Mouse (Mus musculus) gastrocnemius, adult 18-20 months (tissue): ENCODE results near the gene Grn. TPM values are rescaled to one million over a fixed set of nuclear protein-coding genes. Genes with fewer than 3 reads are reported as not detected.
A peak's percentile ranks its signal among the peaks of the same experiment; 100 is the strongest.

Experiments used
- DNase-seq: peaks from one replicate; pipeline ENCODE4 v3.0.0; 2021; ENCODE audit warnings: low spot score
- total RNA-seq, 2 experiments: library from RNA; stranded (reverse); gene quantifications; 2 replicates each; pipeline ENCODE4 v1.2.3; 2021

Grn gene
- total RNA-seq, 2 experiments from 2014 or later, result 17.1 to 20.7 TPM

DNA sequence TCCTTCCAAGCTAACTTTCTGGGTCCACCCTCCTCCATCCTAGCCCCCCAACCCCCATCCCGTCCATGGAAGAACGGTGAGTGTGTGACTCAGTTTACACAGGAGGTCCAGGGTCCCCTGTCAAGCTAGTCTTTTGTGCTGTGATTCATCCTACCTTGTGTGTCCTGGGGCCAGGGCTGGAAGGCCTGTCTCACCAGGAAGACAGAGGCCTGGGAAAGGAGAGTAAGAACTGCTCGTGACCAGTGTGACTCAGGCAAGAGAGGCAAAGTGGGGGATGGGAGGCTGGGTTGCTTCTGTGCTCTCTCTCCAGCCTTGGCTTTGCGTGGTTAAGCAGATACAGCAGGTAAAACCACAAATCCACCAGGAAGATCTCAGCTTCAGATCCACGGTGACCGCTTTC is 5.4 kb upstream of the Grn start:
- no peak for DNase-seq

GRCm38 (mm10) chr11:102425555-102426316 is 4.4 kb upstream of the Grn start:
- DNase-seq, result no peak

DNA sequence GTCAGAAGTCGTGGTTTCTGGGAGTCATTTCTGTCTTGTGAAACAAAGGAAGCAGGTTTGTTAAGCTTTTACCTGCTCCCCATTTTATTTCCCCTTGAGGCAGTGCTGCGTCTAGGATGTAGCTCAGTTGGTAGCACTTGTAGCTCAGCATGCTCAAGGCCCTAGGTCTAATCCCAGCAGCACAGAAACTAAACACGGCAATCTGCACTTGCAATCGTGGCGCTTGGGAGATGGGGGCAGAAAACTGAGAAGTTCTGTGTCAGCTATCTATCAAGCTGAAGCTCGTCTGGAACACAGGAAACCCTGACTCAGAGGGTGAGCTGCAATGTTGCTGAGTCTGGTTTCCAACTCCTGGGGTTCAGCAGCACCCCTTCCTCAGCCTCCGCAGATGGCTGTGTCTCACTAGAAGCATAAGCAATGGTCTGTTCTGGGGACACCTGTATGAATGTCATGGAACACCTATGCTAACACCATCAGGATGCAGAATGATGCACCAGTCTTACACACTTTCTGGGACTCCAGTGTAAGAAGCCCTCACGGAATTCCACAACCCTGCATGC is 1.1 kb upstream of the Grn start:
- DNase-seq, result no peak

- DNase-seq, result no peak
Measured at GRCm38 (mm10) chr11:102429551-102429950, 564 bp upstream of the Grn start.

GRCm38 (mm10) chr11:102431018-102431645 is 1.0 kb downstream of the Grn start:
- DNase-seq, result peak; percentile 86

DNA sequence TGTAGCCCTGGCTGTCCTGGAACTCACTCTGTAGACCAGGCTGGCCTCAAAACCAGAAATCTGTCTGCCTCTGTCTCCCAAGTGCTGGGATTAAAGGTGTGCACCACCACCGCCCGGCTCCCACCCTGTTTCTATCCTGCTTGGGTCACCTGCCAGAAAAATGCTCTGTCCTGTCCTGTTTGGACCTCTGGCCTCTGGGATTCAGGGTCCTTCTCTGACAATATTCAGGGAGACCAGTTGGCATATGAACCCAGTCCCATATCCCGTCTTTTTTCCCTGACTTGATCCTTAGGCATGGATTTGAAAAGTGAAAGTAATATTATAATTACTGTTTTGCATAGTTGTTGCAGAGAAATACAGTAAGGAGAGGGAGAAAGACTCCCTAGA is 1.6 kb downstream of the Grn start:
- no peak for DNase-seq

DNA sequence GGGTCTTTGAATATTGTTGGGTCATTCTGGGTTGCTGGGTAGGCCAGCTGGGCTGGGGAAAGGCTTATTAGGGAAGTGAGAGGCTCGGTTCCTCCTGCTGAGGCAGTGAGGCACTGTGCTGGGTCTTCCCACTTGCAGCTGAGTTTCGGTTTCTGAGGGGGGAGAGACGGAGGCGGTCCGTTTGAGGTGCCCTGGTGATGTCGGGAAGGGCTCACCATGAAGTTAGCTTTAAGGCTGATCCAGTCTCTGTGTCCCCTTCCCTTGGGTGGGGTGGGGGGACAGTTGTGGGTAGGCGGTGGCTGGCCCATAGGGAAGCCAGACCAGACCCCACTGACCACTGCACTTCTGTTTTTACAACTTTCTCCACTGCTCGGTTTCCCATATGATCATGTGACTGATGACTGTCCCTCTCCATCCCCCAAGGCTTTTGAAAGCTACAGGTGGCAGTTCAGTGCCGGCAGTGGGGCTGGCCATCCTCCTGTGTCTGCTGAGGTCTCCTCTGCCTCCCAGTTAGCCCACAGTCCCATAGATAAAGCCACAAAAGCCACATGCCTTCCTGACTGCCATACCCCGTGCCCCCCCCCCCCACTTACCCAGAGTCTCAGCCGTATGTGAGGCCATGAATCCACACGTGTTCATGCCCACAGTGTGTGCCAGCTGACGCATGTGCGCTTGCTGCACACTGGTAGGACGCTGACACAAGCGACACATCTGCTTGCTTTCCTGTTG is 2.2 kb downstream of the Grn start:
- peak; percentile 39 for DNase-seq

- peak; percentile 92 for DNase-seq
Measured at GRCm38 (mm10) chr11:102432896-102433295, 2.8 kb downstream of the Grn start.

- no peak for DNase-seq
Measured at GRCm38 (mm10) chr11:102433866-102434265, 3.8 kb downstream of the Grn start.

GRCm38 (mm10) chr11:102434406-102434805 is 4.3 kb downstream of the Grn start:
- DNase-seq, result peak; percentile 87

DNA sequence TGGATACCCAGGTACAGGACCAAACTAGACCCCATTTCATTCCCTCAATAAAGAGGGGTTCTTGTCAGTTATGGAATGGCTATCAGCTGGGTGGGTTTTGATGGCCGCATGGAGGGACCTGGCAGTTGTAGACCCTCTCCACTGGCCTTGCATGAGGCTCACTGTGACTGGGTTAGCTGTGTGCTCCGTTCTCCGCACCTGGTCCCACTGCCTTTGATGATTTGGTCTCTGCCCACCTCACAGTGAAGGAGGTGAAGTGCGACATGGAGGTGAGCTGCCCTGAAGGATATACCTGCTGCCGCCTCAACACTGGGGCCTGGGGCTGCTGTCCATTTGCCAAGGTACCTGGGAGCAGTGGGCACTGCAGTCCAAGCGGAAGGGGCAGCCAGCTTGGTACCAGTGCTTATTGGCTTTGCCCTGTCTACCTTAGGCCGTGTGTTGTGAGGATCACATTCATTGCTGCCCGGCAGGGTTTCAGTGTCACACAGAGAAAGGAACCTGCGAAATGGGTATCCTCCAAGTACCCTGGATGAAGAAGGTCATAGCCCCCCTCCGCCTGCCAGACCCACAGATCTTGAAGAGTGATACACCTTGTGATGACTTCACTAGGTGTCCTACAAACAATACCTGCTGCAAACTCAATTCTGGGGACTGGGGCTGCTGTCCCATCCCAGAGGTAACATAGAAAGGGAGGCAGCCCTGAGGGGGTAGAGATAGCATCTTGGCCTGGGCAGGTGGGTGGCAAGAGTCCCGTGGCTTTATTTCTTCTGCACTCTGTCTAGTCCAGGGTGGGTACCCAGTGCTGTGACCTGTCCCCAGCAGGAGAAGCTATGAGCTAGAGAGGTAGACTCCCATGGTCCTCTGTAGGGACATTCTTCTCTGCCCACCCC is 4.9 kb downstream of the Grn start:
- no peak for DNase-seq

DNA sequence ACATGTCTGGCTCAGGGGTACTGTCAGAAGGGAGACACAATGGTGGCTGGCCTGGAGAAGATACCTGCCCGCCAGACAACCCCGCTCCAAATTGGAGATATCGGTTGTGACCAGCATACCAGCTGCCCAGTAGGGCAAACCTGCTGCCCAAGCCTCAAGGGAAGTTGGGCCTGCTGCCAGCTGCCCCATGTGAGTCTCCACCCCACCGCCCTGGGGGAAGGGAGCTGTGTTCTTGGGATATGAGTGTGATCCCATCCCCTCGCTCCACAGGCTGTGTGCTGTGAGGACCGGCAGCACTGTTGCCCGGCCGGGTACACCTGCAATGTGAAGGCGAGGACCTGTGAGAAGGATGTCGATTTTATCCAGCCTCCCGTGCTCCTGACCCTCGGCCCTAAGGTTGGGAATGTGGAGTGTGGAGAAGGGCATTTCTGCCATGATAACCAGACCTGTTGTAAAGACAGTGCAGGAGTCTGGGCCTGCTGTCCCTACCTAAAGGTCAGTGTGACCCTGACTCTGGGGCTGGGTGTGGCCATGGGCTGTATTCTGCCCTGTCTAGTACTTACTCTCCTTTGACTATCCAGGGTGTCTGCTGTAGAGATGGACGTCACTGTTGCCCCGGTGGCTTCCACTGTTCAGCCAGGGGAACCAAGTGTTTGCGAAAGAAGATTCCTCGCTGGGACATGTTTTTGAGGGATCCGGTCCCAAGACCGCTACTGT is 5.8 kb downstream of the Grn start:
- no peak for DNase-seq

DNA sequence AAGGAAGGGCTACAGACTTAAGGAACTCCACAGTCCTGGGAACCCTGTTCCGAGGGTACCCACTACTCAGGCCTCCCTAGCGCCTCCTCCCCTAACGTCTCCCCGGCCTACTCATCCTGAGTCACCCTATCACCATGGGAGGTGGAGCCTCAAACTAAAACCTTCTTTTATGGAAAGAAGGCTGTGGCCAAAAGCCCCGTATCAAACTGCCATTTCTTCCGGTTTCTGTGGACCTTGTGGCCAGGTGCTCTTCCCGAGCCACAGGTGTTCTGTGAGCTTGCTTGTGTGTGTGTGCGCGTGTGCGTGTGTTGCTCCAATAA is 6.3 kb downstream of the Grn start:
- no peak for DNase-seq

- peak; percentile 62 for DNase-seq
Measured at GRCm38 (mm10) chr11:102437120-102438061, 7.3 kb downstream of the Grn start.

DNA sequence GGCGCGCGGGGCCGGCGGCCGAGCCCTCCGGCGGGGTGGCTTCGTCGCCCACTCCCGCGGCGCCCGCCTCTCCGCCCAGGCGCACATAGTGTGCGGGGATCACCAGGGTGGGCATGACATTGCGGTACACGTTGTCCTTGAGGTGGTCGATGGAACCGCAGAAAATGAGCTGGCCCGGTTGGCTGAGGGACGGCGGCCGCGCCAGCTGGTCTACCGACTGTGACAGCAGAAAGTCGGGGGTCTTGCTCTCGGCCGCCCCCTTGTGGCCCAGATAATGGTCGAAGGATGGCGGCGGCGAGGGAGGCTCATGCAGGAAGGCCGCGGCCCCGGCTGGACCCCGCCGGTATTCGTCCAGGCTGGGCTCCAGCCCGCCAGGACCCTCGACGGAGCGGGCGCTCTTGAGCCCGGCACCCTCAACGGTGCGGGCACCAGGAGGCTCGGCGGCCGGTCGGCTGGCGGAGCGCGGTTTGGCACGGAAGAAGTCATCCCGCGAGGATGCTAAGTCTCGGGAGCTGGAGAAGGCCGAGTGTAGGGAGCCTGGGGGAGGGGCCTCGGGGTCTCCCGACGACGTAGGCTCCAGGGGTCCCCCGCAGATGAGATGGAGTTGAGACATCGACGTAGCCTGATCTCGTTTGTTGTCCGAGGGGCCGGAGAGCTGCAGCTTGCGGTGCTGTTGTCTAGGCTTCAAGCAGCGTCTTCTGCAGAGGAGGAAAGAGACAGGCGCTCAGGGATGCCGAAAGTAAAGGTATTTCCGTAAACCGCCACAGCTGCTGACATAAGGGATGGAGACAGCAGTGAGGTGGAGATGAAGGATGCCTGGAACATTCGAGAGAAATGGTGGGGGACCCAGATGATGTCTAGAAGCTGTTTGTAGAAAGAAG is 8.3 kb downstream of the Grn start:
- peak; percentile 85 for DNase-seq

- no peak for DNase-seq
Measured at GRCm38 (mm10) chr11:102439093-102440082, 9.3 kb downstream of the Grn start.

- no peak for DNase-seq
Measured at GRCm38 (mm10) chr11:102440255-102440654, 10.1 kb downstream of the Grn start.
